Mouse (Mus musculus) cerebellum, adult 11 months (tissue): ENCODE measurements around the gene Atp1b2.
A peak's percentile ranks its signal among the peaks of the same experiment; 100 is the strongest.

Experiments used
- DNase-seq: peaks from one replicate; pipeline ENCODE4 v3.0.0; 2022

Atp1b2 gene

DNA sequence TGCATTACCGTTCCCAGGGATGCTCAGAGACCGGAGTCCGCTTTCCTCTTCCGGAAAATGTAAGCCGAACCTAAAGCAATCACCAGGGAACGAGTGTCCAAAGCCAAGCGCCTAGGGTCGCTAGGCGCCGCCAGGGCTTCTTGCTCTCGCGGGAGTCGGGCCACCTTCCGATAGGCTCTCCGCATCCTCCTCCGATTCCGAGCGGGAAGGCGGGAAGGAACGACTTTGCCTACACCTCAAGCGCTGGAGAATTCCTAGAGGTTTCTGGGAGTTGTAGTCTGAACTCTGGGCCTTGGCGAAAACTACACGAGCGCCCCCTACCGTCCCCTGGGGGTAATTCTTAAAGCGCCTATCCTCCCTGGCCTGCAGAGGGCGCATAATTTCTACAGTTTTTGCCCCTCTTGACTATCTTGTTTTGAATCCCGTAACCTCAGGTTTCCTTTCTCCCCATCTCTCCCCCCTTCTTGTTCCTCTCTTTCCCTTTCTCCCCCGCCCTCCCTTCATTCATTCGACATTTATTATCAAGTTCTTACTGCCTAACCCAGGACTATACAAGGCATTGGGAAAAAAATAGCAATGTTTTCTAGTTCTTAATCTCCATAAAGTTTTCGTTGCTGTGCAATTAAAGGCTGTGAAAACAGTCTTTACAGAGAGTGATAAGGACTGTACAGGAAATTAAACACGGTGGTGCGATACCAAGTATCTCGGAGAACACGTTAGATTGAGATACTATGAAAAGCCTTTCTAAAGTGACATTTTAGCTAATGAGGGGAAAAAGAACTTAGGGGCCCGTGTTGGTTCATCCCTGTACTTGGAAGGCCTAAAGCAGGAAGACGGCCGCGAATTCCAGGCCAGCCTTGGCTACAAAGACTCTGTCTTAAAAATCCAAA is 26.4 kb downstream of the Atp1b2 start:
- DNase-seq = peak; percentile 97

DNA sequence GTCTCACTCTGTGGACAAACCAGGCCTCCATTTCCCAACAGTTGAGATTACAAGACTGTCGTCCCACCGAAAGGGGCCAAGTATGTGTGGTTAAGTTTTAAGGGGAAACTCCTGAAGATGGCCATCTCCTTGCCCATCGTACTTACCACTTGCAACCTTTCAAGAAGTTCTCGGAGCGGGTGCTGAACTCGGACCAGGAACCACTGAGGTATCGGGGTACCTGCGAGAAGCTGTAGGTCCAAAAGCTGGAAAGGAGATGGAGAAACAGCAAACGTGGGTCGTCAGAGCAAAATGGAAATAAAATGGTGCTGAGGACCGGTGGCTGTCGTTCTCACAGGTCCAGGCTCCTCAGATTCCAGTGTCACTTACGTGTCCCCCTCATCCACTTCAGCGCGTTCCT is 27.4 kb downstream of the Atp1b2 start:
- no peak for DNase-seq

DNA sequence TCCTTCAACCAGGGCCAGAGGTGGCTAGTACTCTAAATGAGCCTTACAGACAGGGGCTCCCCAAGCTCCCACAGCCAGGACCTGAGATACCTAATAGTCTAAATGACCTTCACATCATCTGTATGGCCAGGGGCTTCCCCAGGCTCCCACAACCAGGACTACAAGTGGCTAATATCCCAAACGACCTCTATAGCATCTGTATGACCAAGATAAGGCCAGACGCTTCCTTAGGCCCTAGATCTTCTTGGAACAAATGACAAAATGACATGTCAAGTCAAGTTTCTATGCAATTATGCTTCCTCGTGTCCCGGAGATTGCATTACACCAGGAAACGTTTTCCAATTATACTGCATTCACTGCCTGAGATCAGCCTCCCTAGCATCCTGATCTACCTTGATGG is 29.4 kb downstream of the Atp1b2 start:
- no peak for DNase-seq

DNA sequence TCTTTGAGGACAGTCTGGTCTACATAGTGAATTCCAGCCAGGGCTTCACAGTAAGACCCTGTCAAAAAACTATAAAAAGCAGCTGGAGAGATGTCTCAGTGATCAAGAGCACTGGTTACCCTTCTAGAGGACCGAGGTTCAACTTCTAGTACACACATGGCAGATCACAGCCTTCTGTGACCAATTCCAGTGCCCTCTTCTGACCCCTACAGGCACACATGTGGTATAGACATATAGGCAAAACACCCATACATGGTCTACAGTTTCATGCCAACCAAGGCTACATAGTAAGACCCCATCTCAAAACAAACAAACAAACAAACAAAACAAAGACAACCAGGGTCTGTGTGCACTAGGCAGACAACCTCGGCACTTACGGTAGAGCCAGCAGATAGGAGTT is 30.5 kb downstream of the Atp1b2 start:
- DNase-seq = no peak

DNA sequence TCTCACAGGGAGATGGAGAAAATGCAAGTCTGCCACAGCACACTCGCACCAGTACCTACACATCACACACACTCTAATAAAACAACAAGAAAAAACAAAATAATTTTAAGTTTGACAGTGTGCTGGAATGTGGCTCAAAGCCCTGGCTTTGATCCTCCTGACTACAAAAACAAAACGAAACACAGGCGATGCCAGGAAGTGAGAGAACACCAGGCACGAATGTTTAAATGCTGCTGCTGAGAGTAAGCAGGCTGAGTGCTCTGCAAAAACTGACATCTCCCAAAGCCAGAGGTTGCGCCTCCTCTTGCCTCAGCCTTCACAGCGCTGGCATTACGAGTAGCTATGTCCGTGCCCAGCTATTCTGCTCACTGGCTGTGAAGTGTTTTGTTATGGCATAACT is 40.6 kb downstream of the Atp1b2 start:
- DNase-seq = no peak

DNA sequence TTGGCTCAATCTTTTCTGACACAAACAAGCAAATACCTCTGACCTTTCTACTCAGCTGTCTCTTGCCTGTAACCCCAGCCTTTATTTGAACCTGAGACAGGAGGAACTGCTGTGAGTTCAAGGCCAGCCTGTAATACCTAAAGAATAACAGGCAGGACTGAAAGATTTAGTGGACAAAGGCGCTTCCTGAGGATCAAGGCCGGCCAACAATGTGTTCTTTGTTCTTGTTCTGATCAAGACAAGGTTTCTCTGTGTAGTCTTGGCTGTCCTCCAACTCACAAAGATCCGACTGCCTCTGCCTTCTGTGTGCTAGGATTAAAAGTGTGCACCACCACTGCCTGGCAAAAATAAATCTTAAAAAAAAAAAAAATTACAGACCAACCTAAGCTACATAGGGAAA is 41.4 kb downstream of the Atp1b2 start:
- no peak for DNase-seq

DNA sequence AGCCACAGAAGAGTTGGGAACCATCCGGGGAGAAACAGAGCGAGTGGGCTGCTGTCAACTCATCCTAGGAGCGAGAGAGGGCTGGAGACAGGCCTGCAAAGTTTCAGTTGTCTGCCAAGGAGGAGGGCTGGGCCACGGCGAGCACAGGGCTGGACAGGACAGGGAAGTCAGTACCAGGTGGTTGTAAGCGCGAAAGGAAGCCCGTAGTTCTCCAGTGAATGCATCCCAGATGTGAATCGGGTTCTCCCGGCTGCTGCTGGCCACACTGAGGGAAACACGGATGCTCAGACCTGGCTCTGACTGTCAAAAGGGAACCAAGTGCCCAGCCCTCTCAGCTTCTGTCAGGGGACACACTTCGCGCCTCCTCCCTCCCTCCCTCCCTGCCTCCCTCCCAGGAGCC is 42.4 kb downstream of the Atp1b2 start:
- no peak for DNase-seq

DNA sequence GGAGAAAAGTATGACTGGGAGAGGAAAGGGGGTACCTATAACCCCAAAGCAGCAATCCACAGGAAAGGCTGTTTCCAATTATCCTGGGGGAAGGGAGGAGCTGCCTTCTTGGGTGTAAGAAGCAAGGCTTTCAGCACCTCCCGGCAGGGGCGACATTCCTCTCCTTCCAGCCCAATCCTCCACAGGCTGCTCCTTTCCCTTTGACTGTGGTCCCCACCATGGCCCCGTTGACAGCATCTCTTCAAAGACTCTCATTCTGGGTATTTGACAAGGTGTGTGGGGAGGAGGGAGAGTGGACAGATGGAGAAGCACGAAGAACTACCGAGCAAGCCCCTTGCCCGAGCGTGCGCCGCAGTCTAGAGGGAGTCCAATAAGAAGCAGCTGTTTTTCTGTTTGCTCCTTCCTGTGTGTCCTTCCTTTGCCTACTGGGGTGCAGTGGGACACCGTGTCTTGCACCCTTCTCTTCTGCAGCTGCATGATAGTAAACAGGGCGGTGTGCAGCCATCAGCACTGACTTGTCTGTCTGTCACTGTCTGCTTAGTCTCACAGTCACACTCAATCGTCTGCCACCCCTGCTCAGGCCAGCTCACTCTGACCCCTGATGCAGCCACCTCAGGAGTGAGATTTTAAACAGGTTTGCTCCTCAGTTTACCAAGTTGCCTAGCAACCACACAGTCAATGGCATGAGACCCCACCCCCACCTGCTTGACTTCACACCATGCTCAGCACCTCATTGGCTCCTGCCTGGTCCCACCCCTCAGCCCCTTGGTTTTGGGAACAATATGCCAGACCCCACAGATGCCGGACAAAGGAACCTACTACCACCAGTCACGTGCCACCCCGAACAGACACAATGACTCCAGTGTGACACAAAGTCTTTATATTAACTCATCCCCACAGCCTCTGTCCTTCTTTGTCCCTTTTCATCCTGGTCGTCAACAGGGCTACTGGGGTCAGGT is 44.6 kb downstream of the Atp1b2 start:
- no peak for DNase-seq

DNA sequence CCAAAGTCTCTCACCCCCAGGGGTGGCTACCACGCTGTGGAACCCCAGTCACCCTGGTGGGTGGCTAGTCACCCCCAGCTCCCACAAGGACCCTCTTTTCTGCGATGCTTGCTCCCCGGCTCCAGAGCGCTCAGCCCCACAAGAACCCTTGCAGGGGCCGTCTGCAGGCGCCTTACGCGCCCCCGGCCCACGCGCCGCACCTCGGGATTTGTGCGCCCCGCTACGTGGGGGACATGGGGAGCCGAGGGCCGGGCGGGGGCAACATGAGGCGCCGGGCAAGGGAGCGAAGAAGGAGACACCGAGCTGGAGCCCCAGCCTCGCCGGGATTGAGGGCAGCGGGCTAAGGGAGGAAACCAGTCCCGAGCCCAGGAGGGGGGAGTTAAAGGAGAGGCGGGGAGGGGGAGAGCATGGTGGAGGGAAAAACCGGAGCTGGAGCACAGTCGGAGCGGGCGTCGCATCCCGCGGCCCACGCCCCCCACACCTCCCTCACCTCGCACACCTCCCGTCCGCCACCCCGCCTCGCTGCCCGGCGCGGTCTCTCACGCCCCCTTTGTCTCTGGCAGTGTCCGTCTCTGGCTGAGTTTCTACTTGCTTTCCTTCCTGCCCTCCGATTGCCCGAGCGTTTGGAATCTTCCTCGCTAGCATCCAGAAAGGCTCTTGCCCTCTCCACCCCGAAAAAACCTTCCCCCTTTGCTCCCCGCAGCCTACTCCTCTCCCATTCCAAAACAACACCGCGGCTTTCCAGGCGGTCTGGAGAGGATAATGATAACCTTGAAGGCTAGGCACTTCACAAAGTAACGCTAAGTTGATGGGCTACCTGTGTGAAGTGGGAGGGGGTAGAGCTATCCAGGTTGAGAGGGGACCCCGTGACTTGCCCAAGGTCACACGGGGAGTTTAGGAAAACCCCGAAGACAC is 45.6 kb downstream of the Atp1b2 start, which contains the start of gene Efnb3:
Gene Efnb3, minus strand, starts transcription at position 355 of the 915 bp plus-strand sequence.
- no peak for DNase-seq

DNA sequence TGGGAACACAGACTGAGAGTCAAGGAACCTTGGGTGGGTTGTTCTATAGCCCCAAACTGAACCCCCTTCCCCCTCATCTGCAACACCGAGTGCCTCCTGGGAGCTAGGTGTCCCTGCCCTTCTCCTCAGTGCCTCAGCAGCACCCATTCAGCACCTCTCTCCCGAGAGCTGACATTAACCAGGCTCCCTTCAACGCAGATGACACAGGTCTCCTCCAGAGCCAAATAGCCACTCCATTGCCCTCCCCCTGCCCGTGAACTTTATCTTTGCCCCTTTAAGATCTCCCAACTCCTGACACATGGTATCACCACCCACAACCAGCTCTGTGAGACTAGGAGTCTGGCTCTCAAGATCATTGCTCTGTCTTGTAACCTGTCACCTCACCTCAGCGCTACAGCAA is 46.6 kb downstream of the Atp1b2 start:
- DNase-seq = no peak

DNA sequence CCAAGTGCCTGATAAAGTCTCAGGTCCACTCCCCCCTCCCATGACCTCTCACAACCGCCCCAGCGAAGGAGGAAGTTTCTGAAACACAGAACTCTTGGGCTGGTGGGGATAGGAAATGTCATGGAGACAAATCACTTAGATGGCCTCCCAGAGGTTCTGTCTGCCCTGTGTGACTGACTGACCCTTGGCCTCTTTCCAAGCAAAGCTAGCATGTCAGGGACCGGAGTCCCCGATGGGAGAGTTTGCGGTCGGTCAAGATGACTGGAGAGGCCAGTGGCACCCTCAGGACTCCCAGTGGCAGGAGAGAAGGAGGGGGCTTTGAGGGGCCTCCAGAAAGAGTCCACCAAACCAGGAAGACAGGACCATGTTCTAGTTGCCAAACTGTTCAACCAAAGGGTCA is 47.0 kb downstream of the Atp1b2 start:
- DNase-seq = no peak

DNA sequence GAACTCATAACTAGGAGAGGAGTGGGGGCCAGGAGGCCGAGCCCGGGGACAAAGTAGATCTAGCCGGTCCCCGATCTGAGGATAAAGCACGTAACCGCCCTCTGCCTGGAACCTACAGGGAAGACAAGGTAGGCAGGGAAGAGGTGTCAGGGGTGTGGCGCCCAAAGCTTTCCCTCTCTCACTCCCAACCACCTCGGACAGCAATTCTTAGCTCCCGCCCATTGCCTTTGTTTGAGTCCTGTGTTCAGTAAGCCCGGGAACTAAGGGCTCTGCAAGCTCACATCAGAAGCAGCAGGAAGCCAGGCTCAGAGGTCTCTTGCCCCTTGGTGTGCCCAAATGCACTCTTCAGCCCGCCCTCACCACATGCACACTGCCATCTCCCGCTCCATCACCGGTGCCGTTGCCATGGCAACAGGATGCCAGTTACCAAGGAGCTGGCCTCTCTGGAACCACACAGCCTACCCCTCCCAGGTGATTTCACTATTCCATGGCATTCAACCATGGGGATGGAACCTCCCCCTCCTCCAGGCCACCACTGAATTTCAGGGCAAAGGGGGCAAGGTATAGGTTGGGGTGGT is 48.3 kb downstream of the Atp1b2 start:
- DNase-seq = no peak

DNA sequence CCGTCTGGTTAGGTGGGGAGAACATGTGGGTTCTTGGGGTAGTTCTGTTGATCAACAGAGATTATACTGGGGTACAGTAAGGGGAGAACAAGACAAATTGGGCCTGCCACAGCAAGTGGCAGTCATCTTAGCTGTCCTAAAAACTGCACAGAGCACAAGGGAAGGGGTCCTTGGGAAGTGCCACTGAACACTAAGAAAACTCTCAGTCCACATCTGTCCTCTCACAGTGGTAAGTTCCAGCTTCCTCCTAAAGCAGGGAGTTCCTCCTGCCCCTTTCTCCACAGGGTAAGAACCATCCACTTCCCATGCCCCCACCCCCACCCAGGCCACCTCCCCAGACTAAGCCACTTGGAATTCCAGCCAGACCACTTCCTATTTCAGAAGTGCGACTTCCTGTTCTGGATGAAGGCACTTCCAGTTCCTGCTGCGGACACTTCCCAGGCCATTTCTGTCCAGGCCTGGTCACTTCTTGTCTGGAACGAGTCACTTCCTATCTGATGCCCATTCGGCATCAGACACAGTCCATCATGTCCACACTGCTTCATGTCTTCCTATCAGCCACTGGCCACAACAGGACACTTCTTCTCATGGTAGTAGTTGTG is 51.1 kb downstream of the Atp1b2 start:
- no peak for DNase-seq

DNA sequence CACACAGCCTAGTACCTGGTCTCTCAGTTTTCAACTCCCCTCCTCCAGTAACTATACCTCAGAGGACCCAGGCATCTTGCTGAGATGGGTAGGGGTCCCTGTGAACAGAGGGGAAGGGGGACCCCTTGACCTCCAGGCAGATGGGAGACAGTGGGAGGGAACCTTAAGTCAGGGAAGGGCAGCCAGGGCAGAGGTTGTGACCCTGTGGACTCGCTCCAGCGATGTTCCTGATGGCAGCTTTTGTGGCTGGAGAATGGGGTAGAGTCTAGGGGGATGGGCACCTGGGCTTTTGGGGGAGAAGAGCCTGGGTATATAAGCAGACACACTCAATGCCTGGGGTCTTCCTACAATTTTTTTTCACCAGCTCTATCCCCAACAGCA is 52.4 kb downstream of the Atp1b2 start:
- no peak for DNase-seq

DNA sequence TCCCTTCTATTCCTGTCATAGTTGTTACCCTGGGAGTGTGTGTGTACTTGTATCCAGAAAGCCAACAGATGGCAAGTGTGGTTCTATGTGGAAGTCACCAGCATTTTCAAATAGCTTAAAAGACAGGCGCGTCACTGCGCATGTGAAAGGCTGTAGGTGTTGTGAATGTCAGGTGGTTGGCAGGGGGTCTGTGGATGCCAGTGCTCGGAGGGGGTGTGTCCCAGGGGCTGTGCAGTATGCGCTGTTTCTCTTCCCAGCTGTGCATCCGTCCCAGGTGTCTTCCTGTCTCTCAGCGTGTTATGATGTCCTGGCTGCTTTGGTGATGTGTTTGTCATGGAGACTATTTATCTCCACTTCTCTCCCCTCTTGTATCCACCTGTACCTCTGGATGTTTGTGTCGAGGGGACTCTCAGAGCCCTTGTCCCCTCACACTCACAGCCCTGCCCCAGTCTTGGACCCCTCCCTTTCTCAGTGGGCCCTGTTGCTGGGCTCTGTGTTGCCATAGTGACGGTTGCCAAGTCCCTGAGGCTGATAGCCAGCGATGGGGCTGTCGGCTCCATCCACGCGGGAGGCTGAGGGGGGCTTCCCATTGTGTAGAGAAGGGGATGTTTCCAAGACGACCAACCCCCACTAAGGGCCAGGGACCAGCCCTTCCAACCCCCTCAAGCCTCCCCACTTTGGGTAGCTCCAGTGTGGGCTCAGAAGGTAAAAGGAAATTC is 53.0 kb downstream of the Atp1b2 start:
- no peak for DNase-seq

DNA sequence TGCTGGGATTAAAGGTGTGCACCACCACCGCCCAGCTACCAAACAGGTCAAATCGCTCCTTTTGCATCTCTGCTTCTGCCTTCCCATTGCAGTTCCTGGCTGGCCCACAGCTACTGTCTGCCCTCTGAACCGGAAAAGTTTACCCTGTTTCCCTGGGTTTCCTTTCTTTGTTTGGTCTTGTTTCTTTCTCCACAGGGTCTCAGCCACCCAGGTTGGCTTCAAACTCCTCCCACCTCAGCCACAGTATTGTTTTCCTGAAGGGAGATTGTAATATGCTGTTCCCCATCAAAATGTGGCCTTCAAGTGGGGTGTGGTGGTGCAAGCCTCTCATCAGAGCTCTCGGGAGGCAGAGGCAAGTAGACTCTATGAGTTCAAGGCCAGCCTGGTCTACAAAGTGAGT is 54.4 kb downstream of the Atp1b2 start:
- no peak for DNase-seq
